Mouse (Mus musculus): ENCODE results near the gene Tbr1. TPM values are rescaled to one million over a fixed set of nuclear protein-coding genes. Genes with fewer than 3 reads are reported as not detected.
A peak's percentile ranks its signal among the peaks of the same experiment; 100 is the strongest.

Gene Tbr1
- not detected in 2 replicates for polyA plus RNA-seq (2015; fragmentation: Nextera tagmentation; extraction: Ambion mirVana)

- no peak within 1 kb of the TSS for H3K4me3 ChIP-seq (ENCODE audit: low read depth, low read length)
- no peak within 1 kb of the TSS for H3K9ac ChIP-seq (ENCODE audit: low read depth, low read length)
- no peak within 1 kb of the TSS for H3K27ac ChIP-seq (ENCODE audit: low read length)
- H3K27me3 ChIP-seq (ENCODE audit: control insufficient read depth, insufficient read depth, low read depth, low read length): peaks cover 58% of the 10 kb centered on the region
- H3K36me3 ChIP-seq (ENCODE audit: control insufficient read depth, insufficient read depth): no peaks in the 10 kb centered on the region
- ATAC-seq (ENCODE audit: low read depth): no peak
- H3K4me2 ChIP-seq (ENCODE audit: low read depth, low read length): no peak within 1 kb of the TSS
- H3K4me1 ChIP-seq (ENCODE audit: control insufficient read depth, low read depth, low read length): peaks cover 2% of the 10 kb centered on the region; the same call in 1 of the 2 replicates
- H3K9me3 ChIP-seq (replicated peaks; ENCODE audit: control insufficient read depth, low read length): no peaks in the 10 kb centered on the region
- WGBS (ENCODE audit: insufficient replicate concordance): 11% methylated on average over 11 of the region's 11 CpGs
These were observed at the start of gene Tbr1 for GRCm38 (mm10) chr2:61802656-61803251. Gene Tbr1, plus strand, starts transcription at chr2:61802930.

- no peaks in the 10 kb centered on the region for H3K27me3 ChIP-seq (ENCODE audit: control insufficient read depth, insufficient read depth, low read depth, low read length)
- no peaks in the 10 kb centered on the region for H3K9me3 ChIP-seq (replicated peaks; ENCODE audit: control insufficient read depth, low read length)
- no peak overlapping the region for H3K9ac ChIP-seq (ENCODE audit: low read depth, low read length)
- ATAC-seq (ENCODE audit: low read depth): no peak
- H3K4me1 ChIP-seq (ENCODE audit: control insufficient read depth, low read depth, low read length): peaks cover 7% of the 10 kb centered on the region
- H3K4me2 ChIP-seq (ENCODE audit: low read depth, low read length): no peak overlapping the region
- no peak overlapping the region for H3K27ac ChIP-seq (ENCODE audit: low read length)
- no peak overlapping the region for H3K4me3 ChIP-seq (ENCODE audit: low read depth, low read length)
- no peaks in the 10 kb centered on the region for H3K36me3 ChIP-seq (ENCODE audit: control insufficient read depth, insufficient read depth)
These were observed 47.7 kb upstream of the Tbr1 start for GRCm38 (mm10) chr2:61754989-61755388.

GRCm38 (mm10) chr2:61759234-61759855 lies 43.4 kb upstream of the Tbr1 start:
- H3K4me2 ChIP-seq (ENCODE audit: low read depth, low read length): no peak overlapping the region
- H3K27me3 ChIP-seq (ENCODE audit: control insufficient read depth, insufficient read depth, low read depth, low read length): no peaks in the 10 kb centered on the region
- 75% methylated on average over 5 of the region's 5 CpGs for WGBS (ENCODE audit: insufficient replicate concordance)
- no peaks in the 10 kb centered on the region for H3K36me3 ChIP-seq (ENCODE audit: control insufficient read depth, insufficient read depth)
- no peak overlapping the region for H3K9ac ChIP-seq (ENCODE audit: low read depth, low read length)
- peak; percentile 69 for ATAC-seq (ENCODE audit: low read depth)
- no peak overlapping the region for H3K4me3 ChIP-seq (ENCODE audit: low read depth, low read length)
- H3K27ac ChIP-seq (ENCODE audit: low read length): peak overlapping the region; percentile 5; the same call in 1 of the 2 replicates
- H3K4me1 ChIP-seq (ENCODE audit: control insufficient read depth, low read depth, low read length): peaks cover 10% of the 10 kb centered on the region
- no peaks in the 10 kb centered on the region for H3K9me3 ChIP-seq (replicated peaks; ENCODE audit: control insufficient read depth, low read length)

GRCm38 (mm10) chr2:61760044-61760443 lies 42.7 kb upstream of the Tbr1 start:
- no peaks in the 10 kb centered on the region; the same call in 1 of the 2 replicates for H3K36me3 ChIP-seq (ENCODE audit: control insufficient read depth, insufficient read depth)
- H3K9ac ChIP-seq (ENCODE audit: low read depth, low read length): no peak overlapping the region
- no peak overlapping the region for H3K4me2 ChIP-seq (ENCODE audit: low read depth, low read length)
- H3K4me3 ChIP-seq (ENCODE audit: low read depth, low read length): no peak overlapping the region
- WGBS (ENCODE audit: insufficient replicate concordance): 23% methylated on average over 3 of the region's 3 CpGs
- peaks cover 10% of the 10 kb centered on the region for H3K4me1 ChIP-seq (ENCODE audit: control insufficient read depth, low read depth, low read length)
- no peaks in the 10 kb centered on the region for H3K27me3 ChIP-seq (ENCODE audit: control insufficient read depth, insufficient read depth, low read depth, low read length)
- ATAC-seq (ENCODE audit: low read depth): peak; percentile 86
- peak overlapping the region; percentile 2; the same call in 1 of the 2 replicates for H3K27ac ChIP-seq (ENCODE audit: low read length)
- H3K9me3 ChIP-seq (replicated peaks; ENCODE audit: control insufficient read depth, low read length): no peaks in the 10 kb centered on the region

- H3K9me3 ChIP-seq (replicated peaks; ENCODE audit: control insufficient read depth, low read length): no peaks in the 10 kb centered on the region
- peaks cover 5% of the 10 kb centered on the region for H3K4me1 ChIP-seq (ENCODE audit: control insufficient read depth, low read depth, low read length)
- WGBS (ENCODE audit: insufficient replicate concordance): 66% methylated on average over 6 of the region's 6 CpGs
- H3K4me2 ChIP-seq (ENCODE audit: low read depth, low read length): no peak overlapping the region
- H3K27me3 ChIP-seq (ENCODE audit: control insufficient read depth, insufficient read depth, low read depth, low read length): no peaks in the 10 kb centered on the region
- no peak for ATAC-seq (ENCODE audit: low read depth)
- no peak overlapping the region for H3K9ac ChIP-seq (ENCODE audit: low read depth, low read length)
- H3K36me3 ChIP-seq (ENCODE audit: control insufficient read depth, insufficient read depth): no peaks in the 10 kb centered on the region; the same call in 1 of the 2 replicates
- no peak overlapping the region for H3K4me3 ChIP-seq (ENCODE audit: low read depth, low read length)
- no peak overlapping the region for H3K27ac ChIP-seq (ENCODE audit: low read length)
These were observed 38.1 kb upstream of the Tbr1 start for GRCm38 (mm10) chr2:61764470-61765105.

- no peak for ATAC-seq (ENCODE audit: low read depth)
These were observed 37.2 kb upstream of the Tbr1 start for GRCm38 (mm10) chr2:61765526-61765925.

GRCm38 (mm10) chr2:61780794-61781193 lies 21.9 kb upstream of the Tbr1 start:
- Histone ChIP-seq H3K9me3 (replicated peaks; ENCODE audit: control insufficient read depth, low read length) (no peaks in the 10 kb centered on the region), H3K4me3 (ENCODE audit: low read depth, low read length) (no peak overlapping the region), H3K9ac (ENCODE audit: low read depth, low read length) (no peak overlapping the region), H3K36me3 (ENCODE audit: control insufficient read depth, insufficient read depth) (peaks cover 14% of the 10 kb centered on the region), H3K4me1 (ENCODE audit: control insufficient read depth, low read depth, low read length) (no peaks in the 10 kb centered on the region), H3K27ac (ENCODE audit: low read length) (no peak overlapping the region), H3K4me2 (ENCODE audit: low read depth, low read length) (no peak overlapping the region), H3K27me3 (ENCODE audit: control insufficient read depth, insufficient read depth, low read depth, low read length) (no peaks in the 10 kb centered on the region)
- ATAC-seq (ENCODE audit: low read depth): no peak

More at GRCm38 (mm10) chr2:61765526-61765925, 37.2 kb upstream of the Tbr1 start:
- H3K36me3 ChIP-seq (ENCODE audit: control insufficient read depth, insufficient read depth): no peaks in the 10 kb centered on the region; the same call in 1 of the 2 replicates
- H3K4me3 ChIP-seq (ENCODE audit: low read depth, low read length): no peak overlapping the region
- no peak overlapping the region for H3K27ac ChIP-seq (ENCODE audit: low read length)
- WGBS (ENCODE audit: insufficient replicate concordance): 63% methylated on average over 4 of the region's 4 CpGs
- H3K27me3 ChIP-seq (ENCODE audit: control insufficient read depth, insufficient read depth, low read depth, low read length): no peaks in the 10 kb centered on the region
- no peaks in the 10 kb centered on the region for H3K9me3 ChIP-seq (replicated peaks; ENCODE audit: control insufficient read depth, low read length)
- H3K4me1 ChIP-seq (ENCODE audit: control insufficient read depth, low read depth, low read length): peaks cover 3% of the 10 kb centered on the region; the same call in 1 of the 2 replicates
- no peak overlapping the region for H3K9ac ChIP-seq (ENCODE audit: low read depth, low read length)
- no peak overlapping the region for H3K4me2 ChIP-seq (ENCODE audit: low read depth, low read length)

GRCm38 (mm10) chr2:61794960-61795359 lies 7.8 kb upstream of the Tbr1 start:
- ATAC-seq (ENCODE audit: low read depth): no peak
- no peak overlapping the region for H3K9ac ChIP-seq (ENCODE audit: low read depth, low read length)
- H3K4me3 ChIP-seq (ENCODE audit: low read depth, low read length): no peak overlapping the region
- H3K9me3 ChIP-seq (replicated peaks; ENCODE audit: control insufficient read depth, low read length): no peaks in the 10 kb centered on the region
- no peaks in the 10 kb centered on the region for H3K27me3 ChIP-seq (ENCODE audit: control insufficient read depth, insufficient read depth, low read depth, low read length)
- no peak overlapping the region for H3K4me2 ChIP-seq (ENCODE audit: low read depth, low read length)
- no peaks in the 10 kb centered on the region for H3K36me3 ChIP-seq (ENCODE audit: control insufficient read depth, insufficient read depth)
- 82% methylated on average over 5 of the region's 5 CpGs for WGBS (ENCODE audit: insufficient replicate concordance)
- no peak overlapping the region for H3K27ac ChIP-seq (ENCODE audit: low read length)
- H3K4me1 ChIP-seq (ENCODE audit: control insufficient read depth, low read depth, low read length): no peaks in the 10 kb centered on the region

GRCm38 (mm10) chr2:61798048-61798447 lies 4.7 kb upstream of the Tbr1 start:
- Histone ChIP-seq H3K27me3 (ENCODE audit: control insufficient read depth, insufficient read depth, low read depth, low read length) (peaks cover 13% of the 10 kb centered on the region), H3K27ac (ENCODE audit: low read length) (no peak overlapping the region), H3K4me3 (ENCODE audit: low read depth, low read length) (no peak overlapping the region), H3K9me3 (replicated peaks; ENCODE audit: control insufficient read depth, low read length) (no peaks in the 10 kb centered on the region), H3K36me3 (ENCODE audit: control insufficient read depth, insufficient read depth) (no peaks in the 10 kb centered on the region), H3K4me1 (ENCODE audit: control insufficient read depth, low read depth, low read length) (no peaks in the 10 kb centered on the region), H3K4me2 (ENCODE audit: low read depth, low read length) (no peak overlapping the region), H3K9ac (ENCODE audit: low read depth, low read length) (no peak overlapping the region)
- no peak for ATAC-seq (ENCODE audit: low read depth)
- 81% methylated on average over 1 of the region's 1 CpGs for WGBS (ENCODE audit: insufficient replicate concordance)
